Mouse (Mus musculus) spleen, adult 2 months (tissue): ENCODE measurements around the gene Frat2.

Source experiments
- CTCF ChIP-seq: fragments of 200-500 bp; IDR thresholded peaks from 2 replicates; pipeline ENCODE4 v1.5.1; 2011; ENCODE audit warnings: mild to moderate bottlenecking, inconsistent platforms; ENCODE audit not compliant: insufficient read depth, insufficient read length, insufficient replicate concordance; ENCODE audit errors: extremely low read depth
- POLR2A ChIP-seq: fragments of 200-500 bp; IDR thresholded peaks from 2 replicates; pipeline ENCODE4 v1.6.1; 2011; ENCODE audit warnings: low read depth, low read length, inconsistent platforms

DNA sequence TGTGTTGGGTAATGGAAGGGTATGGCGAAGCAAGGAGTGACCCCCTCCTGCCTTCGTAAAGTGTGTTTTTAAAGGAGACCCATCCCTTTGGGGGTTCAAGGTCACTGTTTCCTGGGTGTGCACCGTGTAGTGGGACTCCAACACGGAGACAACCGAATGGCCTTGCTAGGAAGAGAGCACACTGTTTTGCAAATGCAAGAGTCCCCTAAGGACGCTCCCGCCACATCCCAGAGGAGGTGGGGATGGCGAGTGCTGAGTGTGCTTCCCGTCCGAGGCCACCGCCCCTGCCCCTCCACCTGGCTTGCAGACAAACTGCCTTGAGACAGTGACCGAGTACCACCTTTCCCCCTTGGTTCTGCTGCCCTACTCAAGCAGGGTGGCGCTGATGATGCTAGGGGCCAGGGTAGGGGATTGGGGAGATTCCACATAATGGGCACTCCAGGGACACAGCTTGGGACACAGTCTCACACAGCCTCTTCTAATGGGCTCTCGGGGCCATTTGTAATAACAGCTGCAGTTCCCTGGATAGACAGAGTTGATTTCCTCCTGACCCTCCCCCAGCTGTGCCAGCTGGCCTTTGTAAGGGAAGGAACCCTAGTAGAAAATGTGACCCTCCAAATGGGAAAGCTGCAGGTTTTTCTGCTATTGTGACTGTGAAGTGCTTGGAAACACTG lies 16.1 kb downstream of the Frat2 start:
- TF ChIP-seq CTCF (no peak), POLR2A (no peak)
